Mouse (Mus musculus) 416B (cell line): ENCODE measurements around the gene Ssbp2.

Experiments used
- DNase-seq: peaks from one replicate; pipeline ENCODE4 v3.0.0; 2011; ENCODE audit warnings: low read depth

Gene Ssbp2

DNA sequence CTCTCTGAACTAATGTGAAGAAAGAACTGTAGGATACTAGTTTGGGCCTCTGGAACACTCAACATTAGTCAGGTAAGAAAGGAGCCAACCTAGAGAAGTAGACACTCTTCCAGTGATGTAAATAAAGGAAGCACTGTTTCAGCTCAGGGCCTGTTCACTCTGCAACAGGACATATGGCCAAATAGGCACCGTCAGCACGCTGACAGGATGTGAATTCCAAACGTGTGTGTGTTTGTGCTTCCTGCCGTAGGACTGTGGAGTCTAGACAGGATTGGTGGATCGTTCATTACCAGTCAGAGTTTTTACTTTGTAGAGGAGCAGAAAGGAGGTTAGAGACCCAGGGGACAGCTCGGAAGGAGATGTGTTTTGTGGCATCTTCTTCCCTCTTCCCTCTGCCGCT, 174.0 kb downstream of the Ssbp2 start:
- no peak for DNase-seq

DNA sequence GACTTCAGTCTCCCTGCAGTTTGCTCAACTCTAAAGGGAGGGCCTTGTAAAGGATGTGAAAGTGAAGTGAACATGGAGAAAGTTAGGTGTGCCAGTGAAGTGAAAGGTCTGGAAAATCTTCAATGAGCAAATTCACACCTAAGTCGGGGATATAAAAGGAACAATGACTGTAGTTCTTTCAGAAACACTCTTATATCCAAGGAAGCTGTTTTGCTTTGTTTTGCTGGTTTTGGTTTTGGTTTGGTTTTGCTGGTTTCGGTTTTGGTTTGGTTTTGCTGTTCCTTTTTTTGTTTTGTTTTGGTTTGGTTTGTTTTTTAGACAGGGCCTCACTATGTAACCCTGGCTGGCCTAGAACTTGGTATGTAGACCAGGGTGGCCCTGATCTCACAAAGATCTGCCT, 175.9 kb downstream of the Ssbp2 start:
- peak; percentile 54 for DNase-seq

DNA sequence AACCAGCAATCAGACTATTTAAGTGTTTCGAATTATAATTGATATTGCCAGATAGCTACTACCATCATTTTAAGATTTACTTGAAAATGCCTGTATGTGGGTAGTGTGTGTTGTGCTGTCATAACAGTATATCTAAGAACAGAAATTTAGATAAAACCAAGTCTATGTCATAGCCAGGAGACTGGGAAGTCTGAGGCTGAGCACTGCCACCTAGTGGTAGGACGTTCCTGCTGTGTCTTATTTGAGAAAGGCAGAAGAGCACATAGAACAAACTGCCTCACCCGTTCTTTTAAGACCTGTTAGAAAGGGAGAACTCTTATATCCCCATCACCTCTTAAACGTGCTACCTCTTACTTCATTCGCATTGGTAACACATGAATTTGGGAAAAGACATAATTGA, 176.7 kb downstream of the Ssbp2 start:
- DNase-seq: peak; percentile 95

DNA sequence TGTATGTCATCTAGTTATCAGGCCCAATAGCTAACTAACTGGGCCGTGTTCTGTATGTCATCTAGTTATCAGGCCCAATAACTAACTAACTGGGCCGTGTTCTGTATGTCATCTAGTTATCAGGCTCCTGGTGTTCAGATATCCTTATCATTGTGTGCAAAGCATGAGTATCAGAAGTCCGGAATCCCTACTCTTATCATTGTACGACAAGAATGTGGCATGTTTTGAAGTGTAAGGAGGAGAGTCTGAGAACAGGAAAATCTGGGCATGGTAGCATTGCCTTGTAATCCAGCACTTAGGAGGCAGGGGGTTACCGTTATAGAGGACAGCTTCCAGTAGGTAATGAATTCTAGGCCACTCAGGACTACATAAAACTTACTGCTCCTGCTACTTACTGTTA, 178.8 kb downstream of the Ssbp2 start:
- DNase-seq: no peak

DNA sequence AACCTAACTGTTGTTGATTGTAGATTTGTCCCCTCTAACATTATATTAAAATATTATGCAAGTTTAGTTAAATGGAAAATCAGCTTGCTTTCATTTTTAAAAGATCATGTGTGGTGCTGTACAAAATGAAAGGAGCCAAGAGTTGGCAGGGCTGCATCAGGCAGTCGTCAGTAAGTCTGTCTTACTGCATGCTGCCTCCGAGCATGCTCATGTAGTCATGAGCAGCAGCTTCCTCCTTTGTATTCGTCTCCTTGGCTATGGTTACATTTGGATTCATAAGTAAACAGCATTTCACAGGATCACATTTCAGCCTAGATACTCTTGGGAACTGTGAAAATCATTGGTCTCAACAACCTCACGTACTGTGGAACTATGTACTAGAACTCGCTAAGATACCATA, 180.1 kb downstream of the Ssbp2 start:
- DNase-seq: peak; percentile 69

DNA sequence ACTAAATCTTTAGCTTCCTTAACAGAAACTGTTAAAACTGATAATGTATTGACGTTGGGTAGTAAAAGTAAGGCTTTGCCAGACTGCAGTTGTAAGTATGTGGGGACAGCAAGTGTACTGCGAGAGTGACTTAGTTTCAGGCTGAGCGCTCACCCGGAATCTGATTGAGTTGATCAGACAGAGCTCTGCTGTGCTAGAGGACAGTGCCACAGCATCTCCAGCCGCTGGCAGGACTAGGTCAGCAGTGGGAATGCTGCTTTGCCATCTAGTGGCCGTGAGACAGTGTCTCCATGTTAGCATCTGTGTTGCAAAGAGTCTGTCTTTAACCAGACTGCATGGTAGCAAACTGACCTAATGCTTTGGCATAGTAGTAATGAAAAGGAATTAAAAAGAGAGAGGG, 188.2 kb downstream of the Ssbp2 start:
- DNase-seq: peak; percentile 60

DNA sequence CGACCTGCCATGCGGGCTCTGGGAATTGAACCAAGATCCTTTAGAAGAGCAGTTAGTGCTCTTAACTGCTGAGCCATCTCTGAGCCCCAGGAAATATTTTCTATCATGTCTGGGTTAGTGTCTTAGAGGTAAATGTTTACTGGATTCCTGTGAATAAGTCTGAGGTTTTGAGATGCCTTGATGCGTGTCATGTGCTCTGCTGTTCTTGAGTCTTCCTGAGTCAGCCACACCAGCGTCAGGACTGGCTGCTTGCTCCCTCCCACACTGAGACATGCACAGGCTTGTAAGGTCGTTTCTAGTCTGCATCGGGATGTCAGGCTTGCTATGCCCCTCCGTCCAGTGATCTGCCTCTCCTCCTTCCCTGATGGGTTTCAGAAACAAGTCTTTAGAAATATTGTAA, 189.8 kb downstream of the Ssbp2 start:
- peak; percentile 29 for DNase-seq

DNA sequence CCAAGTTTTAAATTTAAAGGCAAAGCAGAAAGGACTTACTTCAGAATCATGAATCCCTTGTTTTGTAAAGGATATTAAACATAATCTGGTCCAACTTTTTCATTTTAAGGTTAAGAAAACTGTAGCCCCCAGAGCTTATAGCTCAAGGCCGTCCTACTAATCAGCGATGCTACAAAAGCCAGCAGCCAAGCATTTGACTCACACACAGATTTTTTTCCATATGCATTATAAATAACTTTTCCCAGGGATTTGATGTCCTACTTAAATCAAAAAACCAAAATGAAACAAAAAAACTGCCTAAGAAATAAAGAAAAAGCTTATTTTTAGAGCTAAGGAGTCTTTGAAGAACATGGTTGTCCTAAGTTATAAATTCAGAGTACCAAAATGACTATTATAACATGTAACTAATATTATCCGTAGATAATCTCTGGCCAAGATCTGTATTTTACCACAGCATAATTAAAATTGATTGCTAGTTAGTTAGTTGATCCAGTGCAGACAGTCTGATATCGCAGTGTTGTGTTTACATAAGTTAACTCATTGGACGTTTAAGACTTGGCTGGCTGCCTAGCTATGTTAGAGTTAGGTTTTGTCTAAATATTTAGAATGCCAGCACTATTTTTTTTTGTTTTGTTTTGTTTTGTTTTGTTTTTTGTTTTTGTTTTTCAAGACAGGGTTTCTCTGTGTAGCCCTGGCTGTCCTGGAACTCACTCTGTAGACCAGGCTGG, 201.1 kb downstream of the Ssbp2 start:
- no peak for DNase-seq

DNA sequence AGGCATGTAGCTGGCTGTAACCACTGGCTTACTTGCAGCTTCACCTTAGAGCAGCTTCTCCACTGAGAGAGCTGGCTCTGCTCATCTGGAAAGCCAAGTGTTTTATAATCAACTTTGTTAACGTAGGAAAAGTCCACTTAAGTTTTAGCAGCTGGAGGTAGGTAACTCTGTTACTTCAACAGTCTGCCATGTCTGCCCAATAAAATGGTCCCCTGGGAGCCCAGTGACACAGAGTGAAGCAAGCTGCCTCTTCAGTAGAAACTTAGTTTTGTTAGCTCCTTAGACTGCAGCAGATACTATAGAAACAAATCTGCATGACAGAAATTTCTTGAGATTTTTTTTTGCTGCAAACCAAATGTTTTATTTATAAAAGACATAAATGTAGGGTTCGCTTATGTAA, 202.7 kb downstream of the Ssbp2 start:
- no peak for DNase-seq

DNA sequence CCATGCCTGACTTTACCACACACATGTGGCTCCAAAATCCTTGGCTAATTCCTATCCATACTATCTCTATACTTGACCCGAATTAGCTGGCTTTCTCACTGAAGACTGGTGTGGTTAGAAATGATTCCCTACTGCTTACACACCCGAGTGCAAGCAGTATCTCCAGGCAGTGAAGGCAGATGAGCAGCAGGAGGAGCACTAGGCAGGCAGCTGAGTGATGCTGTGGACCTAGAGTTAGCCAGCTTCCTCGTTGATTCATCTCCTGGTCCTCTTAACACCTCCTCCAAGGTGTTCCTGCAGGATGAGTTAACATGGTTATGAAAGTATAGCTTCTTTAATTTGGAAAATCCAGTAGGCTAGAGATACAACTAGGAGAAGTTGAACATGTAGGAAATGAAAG, 213.2 kb downstream of the Ssbp2 start:
- no peak for DNase-seq

DNA sequence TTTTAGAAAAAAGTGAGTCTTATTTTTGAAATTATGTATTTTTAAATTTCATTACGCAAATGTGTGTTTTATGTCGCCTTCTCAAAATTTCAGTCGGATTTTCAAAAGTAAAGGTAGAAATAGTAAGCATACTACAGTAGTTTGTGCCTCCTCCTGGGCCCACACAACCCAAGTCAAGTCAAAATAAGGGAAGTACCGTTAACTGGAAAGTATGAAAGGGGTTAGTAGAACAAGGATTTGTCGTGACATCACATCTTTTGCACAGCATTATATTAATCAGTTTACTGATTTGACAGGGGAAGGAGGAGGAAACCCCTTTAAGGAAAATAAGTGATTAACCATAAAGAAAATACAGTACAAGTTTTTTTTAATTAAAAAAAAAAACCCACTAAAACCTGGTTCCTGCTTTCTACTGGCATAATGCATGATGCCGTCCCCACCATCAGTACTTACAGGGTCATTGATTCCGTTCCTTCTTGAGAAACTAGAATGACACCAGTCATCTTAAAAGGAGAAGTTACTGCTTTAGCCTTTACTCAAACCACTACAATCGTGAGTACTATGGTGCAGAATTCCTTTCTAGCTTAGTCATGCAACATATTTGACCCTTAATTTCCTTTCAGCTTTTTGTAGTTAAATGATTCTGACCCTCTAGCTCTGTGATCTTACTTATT, 220.8 kb downstream of the Ssbp2 start:
- DNase-seq: peak; percentile 72

DNA sequence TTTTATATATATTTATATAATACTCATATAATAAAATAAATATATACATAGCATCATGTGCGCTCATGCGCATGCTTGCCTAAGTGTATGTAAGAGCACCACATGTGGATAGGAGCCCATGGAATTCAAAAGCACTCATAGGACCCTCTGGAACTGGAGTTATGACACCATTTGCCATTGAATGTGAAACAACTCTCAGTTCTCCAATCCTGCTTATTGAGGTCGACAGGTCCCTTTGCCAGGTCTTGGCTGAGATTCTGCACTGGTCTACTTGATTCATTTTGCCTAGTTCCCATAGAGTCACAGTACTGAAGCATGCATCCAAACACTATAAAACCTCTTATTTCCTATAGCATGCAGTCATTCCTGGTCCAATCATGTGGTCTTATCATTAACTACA, 221.4 kb downstream of the Ssbp2 start:
- DNase-seq: no peak

DNA sequence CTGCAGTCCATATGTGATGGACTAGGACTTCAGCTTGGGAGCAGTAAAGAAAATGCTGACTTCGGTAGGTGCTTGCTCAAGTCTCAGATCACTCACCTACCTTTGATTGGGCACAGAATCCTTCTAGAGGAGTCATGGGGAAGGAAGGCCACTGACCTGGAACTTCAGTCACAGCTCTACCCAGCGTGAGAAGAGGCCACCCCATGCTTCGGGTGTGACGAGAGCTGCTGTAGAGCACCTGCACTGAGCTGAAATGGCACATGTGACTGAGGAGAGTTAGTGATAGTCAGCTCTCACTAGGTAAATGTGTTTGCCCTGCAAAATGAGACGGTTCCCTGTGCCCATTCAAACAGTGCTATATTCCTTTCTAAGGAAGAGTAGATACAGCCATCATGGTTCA, 230.0 kb downstream of the Ssbp2 start:
- DNase-seq: no peak

DNA sequence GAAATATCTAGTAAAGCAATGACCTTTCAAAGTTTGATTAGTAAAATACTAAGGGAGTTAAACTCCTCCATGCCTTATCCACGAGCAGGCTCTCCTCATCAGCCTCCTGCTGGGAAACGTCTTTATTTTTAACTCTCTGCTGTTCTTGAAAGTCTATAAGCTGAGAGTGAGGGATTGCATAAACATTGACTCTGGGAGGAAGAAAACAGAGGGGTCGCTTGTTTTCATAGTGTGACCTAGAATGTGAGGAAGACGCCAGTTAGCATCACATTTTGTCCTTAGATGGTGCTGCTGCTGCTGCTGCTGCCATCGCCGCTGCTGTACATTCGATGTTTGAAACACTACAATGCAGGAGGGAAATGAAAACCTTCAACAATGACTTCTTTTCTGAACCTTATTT, 233.5 kb downstream of the Ssbp2 start:
- no peak for DNase-seq

DNA sequence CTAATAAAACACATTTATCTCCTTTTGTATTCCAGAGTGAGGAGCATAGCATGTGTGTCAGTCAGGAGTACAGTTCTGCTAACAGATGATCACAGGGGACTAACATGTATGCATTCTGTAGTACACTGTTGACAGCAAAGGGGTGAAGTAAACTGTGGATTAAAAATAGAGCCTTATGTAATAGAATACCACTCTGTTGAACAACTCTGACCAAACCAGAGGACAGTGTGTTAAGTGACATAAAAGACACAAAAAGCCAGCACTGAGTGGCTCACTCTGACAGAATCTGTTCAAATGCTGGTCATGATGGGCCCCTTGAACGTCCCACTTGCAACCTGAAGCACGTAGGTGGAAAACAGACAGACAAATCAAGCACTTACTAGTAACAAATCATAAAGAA, 235.3 kb downstream of the Ssbp2 start:
- DNase-seq: no peak

DNA sequence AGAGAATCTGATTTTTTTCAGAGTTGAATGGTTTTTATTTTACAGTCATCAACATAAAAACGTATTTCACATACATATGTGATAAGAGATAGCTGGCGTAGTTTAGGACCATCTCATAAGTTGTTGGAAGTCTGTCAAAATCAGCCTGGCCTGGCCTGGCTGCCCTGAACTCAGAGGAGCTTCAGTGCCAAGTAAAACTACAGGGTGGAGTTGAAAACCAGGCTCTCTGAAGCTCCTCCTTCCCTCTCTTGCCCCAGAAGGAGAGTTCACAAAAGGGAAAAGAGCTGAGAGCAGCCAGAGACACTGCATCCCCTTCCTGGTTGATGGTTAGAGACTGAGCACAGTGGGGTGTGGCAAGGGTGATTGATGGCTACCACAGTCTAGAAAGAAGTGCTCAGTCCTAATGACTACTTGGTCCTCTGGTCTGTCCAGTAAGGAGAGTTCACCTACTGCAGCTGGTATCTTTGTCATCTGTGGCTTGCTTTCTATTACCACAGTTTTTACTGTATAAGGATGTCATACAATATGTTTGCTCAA, 236.1 kb downstream of the Ssbp2 start:
- peak; percentile 20 for DNase-seq

DNA sequence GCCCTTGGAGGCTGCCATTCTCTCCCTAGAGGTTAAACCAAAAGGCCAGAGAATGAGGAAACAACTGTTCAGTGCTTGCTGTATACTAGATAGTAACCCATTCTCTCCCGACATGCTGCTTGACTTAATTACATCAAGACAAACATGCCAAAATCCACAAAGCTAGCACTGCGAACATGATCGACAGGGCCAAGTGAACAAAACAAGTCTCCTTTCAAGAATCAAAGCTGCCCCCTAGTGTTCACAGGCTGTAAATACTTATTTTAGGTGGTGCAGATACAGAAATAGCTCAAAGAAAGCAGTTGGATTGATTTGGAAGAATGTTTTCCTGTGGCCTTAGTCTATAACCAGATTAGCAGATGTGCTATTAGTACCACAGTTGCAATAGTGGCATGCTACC, 236.9 kb downstream of the Ssbp2 start:
- DNase-seq: peak; percentile 76

DNA sequence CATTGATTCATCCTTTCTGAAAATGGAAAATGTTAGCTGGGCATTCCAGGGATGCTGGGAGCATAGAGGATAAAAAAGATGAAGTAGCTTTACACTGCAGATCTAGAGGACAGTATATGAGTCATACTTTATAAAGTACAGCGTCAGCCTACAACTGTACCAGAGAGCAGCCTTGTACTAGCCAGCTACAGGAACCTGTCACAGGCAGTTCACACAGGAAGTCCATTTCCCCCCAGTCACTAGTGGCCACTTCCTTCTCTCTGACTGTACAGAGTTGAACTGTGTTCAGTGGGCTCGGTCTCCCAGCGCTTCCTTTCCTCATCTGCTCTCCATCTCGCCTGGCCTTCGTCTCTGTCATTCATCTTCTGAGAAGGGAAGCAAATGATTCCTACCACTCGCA, 242.3 kb downstream of the Ssbp2 start:
- DNase-seq: peak; percentile 88

DNA sequence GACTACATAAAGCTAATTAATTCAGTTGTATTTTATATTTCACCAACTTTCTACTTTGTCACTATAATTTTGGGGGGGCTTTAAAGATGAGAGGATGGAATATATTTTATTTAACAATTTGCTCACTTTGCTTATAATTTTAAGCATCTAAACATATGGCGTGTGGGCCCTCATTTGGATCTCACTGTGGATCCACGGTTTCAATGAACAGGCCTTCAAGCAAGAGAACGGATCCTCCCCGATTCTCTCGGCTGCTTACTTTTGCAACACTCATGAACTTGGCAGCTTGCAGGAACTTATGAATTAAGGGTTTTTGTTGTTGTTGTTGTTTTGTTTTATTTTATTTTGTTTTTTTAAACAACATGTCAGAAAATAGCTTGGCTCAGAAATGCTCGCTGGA, 259.4 kb downstream of the Ssbp2 start:
- DNase-seq: no peak

DNA sequence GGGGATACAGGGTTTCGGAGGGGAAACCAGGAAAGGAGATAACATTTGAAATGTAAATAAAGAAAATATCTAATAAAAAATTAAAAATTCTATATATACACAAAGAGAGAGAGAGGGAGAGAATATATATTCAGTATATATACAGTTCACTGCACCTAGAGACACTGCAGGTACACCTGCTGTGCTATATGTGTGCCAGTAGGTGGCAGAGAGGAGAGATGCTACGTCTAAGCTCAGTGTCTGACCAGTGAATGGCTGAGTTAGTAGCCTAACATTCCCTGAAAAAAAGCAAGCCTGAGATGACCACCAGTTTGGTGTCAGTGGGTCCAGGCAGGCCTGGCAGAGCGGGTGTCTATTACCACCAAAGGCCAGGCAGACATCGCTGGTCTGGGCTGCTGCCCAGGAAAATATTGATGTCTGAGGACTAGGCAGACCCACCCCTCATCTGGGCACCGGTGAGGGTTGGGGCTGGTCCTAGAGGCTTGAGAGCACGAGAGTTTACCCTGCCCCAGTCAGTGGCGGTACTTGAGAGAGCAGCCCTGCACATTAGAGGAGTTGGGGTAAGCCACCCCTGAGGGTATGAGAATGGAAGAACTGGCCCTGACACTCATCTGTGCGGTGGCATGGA, 263.1 kb downstream of the Ssbp2 start:
- peak; percentile 52 for DNase-seq

DNA sequence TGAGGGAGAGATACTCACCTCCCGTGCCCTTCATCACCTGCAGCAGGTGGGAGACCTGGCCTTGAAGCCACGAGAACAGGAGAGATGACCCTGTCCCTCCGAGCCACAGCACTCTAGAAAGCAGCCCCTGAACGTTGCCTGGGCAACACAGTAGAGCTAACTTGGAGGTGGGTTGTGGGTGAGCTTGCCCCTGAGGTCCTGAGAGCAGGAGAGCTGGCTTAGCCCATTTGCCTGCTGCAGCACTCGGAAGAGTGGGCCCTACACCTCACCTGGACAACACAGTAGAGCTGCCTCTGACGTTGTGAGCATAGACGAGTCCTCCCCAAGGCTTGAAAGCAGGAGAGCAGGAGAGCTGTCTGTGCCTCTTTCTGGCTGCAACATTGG, 263.6 kb downstream of the Ssbp2 start:
- DNase-seq: no peak

DNA sequence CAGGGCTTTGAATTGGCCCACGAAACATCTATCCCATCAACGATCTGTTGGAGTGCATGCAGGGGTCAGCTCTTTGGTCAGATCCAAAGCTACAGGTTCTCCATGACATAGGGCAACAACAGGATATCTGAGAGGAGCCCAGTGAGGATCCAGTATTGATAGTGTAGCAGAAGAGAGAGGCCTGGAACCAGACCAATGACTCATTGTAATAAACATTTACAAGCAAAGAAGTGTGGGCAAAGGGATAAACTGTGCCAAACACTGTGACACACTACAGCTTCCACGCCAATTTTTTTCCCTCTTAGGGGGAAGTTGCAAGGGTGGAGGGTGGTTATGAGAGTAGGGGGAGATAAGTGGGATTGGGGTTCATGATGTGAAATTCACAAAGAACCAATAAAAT, 264.1 kb downstream of the Ssbp2 start:
- no peak for DNase-seq

DNA sequence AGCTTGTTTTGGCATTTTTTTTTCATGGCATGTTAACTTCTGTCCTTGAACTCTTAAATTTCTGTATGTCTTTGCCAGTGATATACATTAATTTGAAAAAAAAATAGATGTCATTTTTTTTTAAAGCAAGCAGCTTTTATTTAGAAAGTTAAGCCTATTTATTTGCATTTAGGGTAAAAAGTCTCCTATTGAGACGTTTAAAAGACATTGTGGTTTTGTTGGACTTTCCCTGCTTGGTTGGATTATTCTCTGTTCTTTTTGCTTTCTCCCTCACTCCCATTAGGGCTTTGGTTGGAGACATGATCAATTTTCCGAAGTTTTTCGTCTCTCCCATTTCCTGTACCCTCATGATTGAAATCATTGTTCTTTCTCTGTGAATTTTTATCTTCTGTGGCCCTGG, 265.0 kb downstream of the Ssbp2 start:
- no peak for DNase-seq
